In the genomic region with DNA sequence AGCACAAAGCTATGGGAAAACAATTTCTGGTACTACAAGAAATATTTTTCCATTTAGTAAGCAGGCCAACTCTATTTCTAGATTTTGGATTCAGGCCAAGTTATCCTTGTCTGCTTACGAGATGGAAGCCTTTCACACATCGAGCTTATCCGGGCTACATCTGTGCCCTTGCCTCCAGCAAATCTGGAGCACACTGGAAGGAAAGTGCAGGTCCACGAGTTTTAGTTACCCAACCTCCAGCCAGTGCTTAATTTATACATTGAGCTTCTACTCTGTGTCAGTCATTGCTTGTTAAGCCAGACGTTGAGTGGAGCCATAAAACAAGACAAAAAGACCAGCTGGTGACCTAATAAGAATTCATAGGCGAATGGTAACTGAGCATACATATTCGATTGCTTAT, we compare ENCODE assay signal across 16 mouse cellular contexts. TPM values are rescaled to one million over a fixed set of nuclear protein-coding genes. Genes with fewer than 3 reads are reported as not detected.
DNase-seq lines count a peak whose midpoint lies in the region; ATAC-seq and TF ChIP-seq lines count a peak whose summit lies in the region.
"Had no signal": no experiment of that assay in that cellular context is flagged by ENCODE, and none has a peak within 500 bp of the region (broad histone marks: within the 10 kb centered on the region; RNA-seq: fewer than 3 reads in every experiment).

No protein-coding gene starts in this region.

- no peak overlapping the region for H3K4me3 ChIP-seq in hindbrain, postnatal 0 days (ENCODE audit: low read length)
- H3K4me3 ChIP-seq in hindbrain, embryonic 10.5 days, result no peak overlapping the region
- H3K4me3 ChIP-seq in neural tube, embryonic 14.5 days (ENCODE audit: low read depth, low read length), result no peak overlapping the region
- no peak overlapping the region for H3K4me3 ChIP-seq in neural tube, embryonic 15.5 days (replicated peaks)

- peak; percentile 54 for DNase-seq in hindbrain, postnatal 0 days (ENCODE audit: low spot score)
- DNase-seq in hindbrain, embryonic 10.5 days (ENCODE audit: low spot score), result no peak
- DNase-seq in cerebellum, adult 8-10 months, result peak; percentile 32
- DNase-seq in telencephalon, adult 2 months (ENCODE audit: low read depth, low spot score), result peak; percentile 33
- DNase-seq in yolk sac, embryonic 10.5 days (ENCODE audit: low spot score), result no peak
- DNase-seq: adrenal gland, adult 8-10 months; gastrocnemius, postnatal 25 days; liver; lung, postnatal 10 days; right cerebral cortex, postnatal 14 days; thymus, postnatal 36 days had no signal

- 27% methylated on average over 7 of the region's 7 CpGs for WGBS in hindbrain, postnatal 0 days
- 65% methylated on average over 7 of the region's 7 CpGs for WGBS in hindbrain, embryonic 10.5 days
- 30% methylated on average over 7 of the region's 7 CpGs for WGBS in neural tube, embryonic 14.5 days
- WGBS in neural tube, embryonic 15.5 days, result 30% methylated on average over 7 of the region's 7 CpGs

- H3K4me1 ChIP-seq in hindbrain, postnatal 0 days (ENCODE audit: insufficient read depth, low read length), result 0 out of 2 replicates have a peak, but pooled peaks cover 3% of the 10 kb centered on the region
- no peaks in the 10 kb centered on the region; the same call in 1 of the 2 replicates for H3K4me1 ChIP-seq in hindbrain, embryonic 10.5 days (replicated peaks)
- H3K4me1 ChIP-seq in neural tube, embryonic 14.5 days (ENCODE audit: control insufficient read depth, insufficient read depth, low read length), result no peaks in the 10 kb centered on the region
- H3K4me1 ChIP-seq in neural tube, embryonic 15.5 days, result 0 out of 2 replicates have a peak, but pooled peaks cover 2% of the 10 kb centered on the region

- H3K36me3 ChIP-seq in hindbrain, postnatal 0 days (ENCODE audit: insufficient read depth, low read length), result no peaks in the 10 kb centered on the region
- H3K36me3 ChIP-seq in hindbrain, embryonic 10.5 days, result no peaks in the 10 kb centered on the region
- no peaks in the 10 kb centered on the region for H3K36me3 ChIP-seq in neural tube, embryonic 14.5 days (ENCODE audit: control insufficient read depth, insufficient read depth, low read length)
- H3K36me3 ChIP-seq in neural tube, embryonic 15.5 days, result no peaks in the 10 kb centered on the region

- no peak for TF ChIP-seq CTCF in hindbrain, postnatal 0 days (IDR thresholded peaks at IDR 0.05; ENCODE audit: low read depth)

- no peaks in the 10 kb centered on the region for H3K27me3 ChIP-seq in hindbrain, postnatal 0 days (ENCODE audit: insufficient read depth, low read length)
- H3K27me3 ChIP-seq in hindbrain, embryonic 10.5 days (ENCODE audit: insufficient read depth, poor library complexity, severe bottlenecking), result no peaks in the 10 kb centered on the region
- no peaks in the 10 kb centered on the region for H3K27me3 ChIP-seq in neural tube, embryonic 14.5 days (ENCODE audit: control insufficient read depth, insufficient read depth, low read length)
- no peaks in the 10 kb centered on the region for H3K27me3 ChIP-seq in neural tube, embryonic 15.5 days (replicated peaks)

- H3K4me2 ChIP-seq in hindbrain, postnatal 0 days (ENCODE audit: low read depth, low read length), result no peak overlapping the region
- no peak overlapping the region for H3K4me2 ChIP-seq in neural tube, embryonic 14.5 days (ENCODE audit: low read depth, low read length)
- H3K4me2 ChIP-seq in neural tube, embryonic 15.5 days, result no peak overlapping the region

- no peaks in the 10 kb centered on the region for H3K9me3 ChIP-seq in hindbrain, postnatal 0 days (ENCODE audit: low read length)
- no peaks in the 10 kb centered on the region for H3K9me3 ChIP-seq in hindbrain, embryonic 10.5 days
- H3K9me3 ChIP-seq in neural tube, embryonic 14.5 days (ENCODE audit: control insufficient read depth, low read length), result no peaks in the 10 kb centered on the region
- H3K9me3 ChIP-seq in neural tube, embryonic 15.5 days (replicated peaks), result no peaks in the 10 kb centered on the region

- H3K27ac ChIP-seq in hindbrain, postnatal 0 days, result no peak overlapping the region
- no peak overlapping the region for H3K27ac ChIP-seq in hindbrain, embryonic 10.5 days
- no peak overlapping the region for H3K27ac ChIP-seq in neural tube, embryonic 14.5 days (ENCODE audit: low read depth, low read length)
- no peak overlapping the region for H3K27ac ChIP-seq in neural tube, embryonic 15.5 days (replicated peaks)
- H3K27ac ChIP-seq: kidney, postnatal 0 days had no signal

- ATAC-seq in hindbrain, postnatal 0 days, result no peak
- peak; percentile 61; the same call in 1 of the 2 replicates for ATAC-seq in neural tube, embryonic 14.5 days (ENCODE audit: low read depth)
- ATAC-seq in neural tube, embryonic 15.5 days (ENCODE audit: low FRiP score), result no peak

- H3K9ac ChIP-seq in hindbrain, postnatal 0 days (replicated peaks; ENCODE audit: low read length), result no peak overlapping the region
- H3K9ac ChIP-seq in neural tube, embryonic 14.5 days (replicated peaks; ENCODE audit: low read depth, low read length), result no peak overlapping the region
- no peak overlapping the region for H3K9ac ChIP-seq in neural tube, embryonic 15.5 days (replicated peaks)

RNA-seq across cellular contexts. Expression of a gene that starts 19.4 kb away (rescaled TPM):
- 3.3 and 7.1 TPM in 2 replicates for total RNA-seq in hindbrain, postnatal 0 days (2014; rRNA removed)
- 3.7 TPM in 2 replicates for polyA plus RNA-seq in hindbrain, postnatal 0 days (2015; fragmentation: Nextera tagmentation; extraction: Ambion mirVana)
- polyA plus RNA-seq in hindbrain, embryonic 10.5 days (2016; fragmentation: Nextera tagmentation; extraction: Ambion mirVana), result 1.3 and 2.3 TPM in 2 replicates
- 1.3 and 1.5 TPM in 2 replicates for polyA plus RNA-seq in neural tube, embryonic 14.5 days (2014; fragmentation: Nextera tagmentation; extraction: Ambion mirVana)
- polyA plus RNA-seq in neural tube, embryonic 15.5 days (2015; fragmentation: Nextera tagmentation; extraction: Ambion mirVana), result 1.2 and 2.6 TPM in 2 replicates
- total RNA-seq: adrenal gland, adult 8-10 months; gastrocnemius, postnatal 25 days had no signal
- polyA plus RNA-seq: heart, embryonic 14.5 days; stomach, embryonic 14.5 days had no signal

RNA-seq across cellular contexts. Expression of a gene that starts 43.6 kb away (rescaled TPM):
- not detected in 2 replicates for total RNA-seq in hindbrain, postnatal 0 days (2014; rRNA removed)
- 0.09 TPM in 1 of 2 replicates, not detected in the other for polyA plus RNA-seq in hindbrain, postnatal 0 days (2015; fragmentation: Nextera tagmentation; extraction: Ambion mirVana)
- not detected in 2 replicates for polyA plus RNA-seq in hindbrain, embryonic 10.5 days (2016; fragmentation: Nextera tagmentation; extraction: Ambion mirVana)
- polyA plus RNA-seq in neural tube, embryonic 14.5 days (2014; fragmentation: Nextera tagmentation; extraction: Ambion mirVana), result not detected in 2 replicates
- 0.17 and 0.26 TPM in 2 replicates for polyA plus RNA-seq in neural tube, embryonic 15.5 days (2015; fragmentation: Nextera tagmentation; extraction: Ambion mirVana)
- total RNA-seq: adrenal gland, adult 8-10 months; gastrocnemius, postnatal 25 days had no signal
- polyA plus RNA-seq: kidney, postnatal 0 days; stomach, embryonic 14.5 days had no signal

Comparison
In these comparisons a context has a peak if more than half of its experiments do, and no peak if none do; other contexts are left out.
1. DNase-seq: peak in hindbrain, postnatal 0 days (single experiment), cerebellum, adult 8-10 months (single experiment) and telencephalon, adult 2 months (single experiment); none in hindbrain, embryonic 10.5 days (single experiment) and yolk sac, embryonic 10.5 days (single experiment).